Mouse (Mus musculus) c-Kit-positive CD71-positive TER-119-positive erythroid progenitor cells, embryonic 14.5 days (primary cell): ENCODE measurements around the gene E2f1.

Experiments
- DNase-seq: peaks from one replicate; pipeline ENCODE4 v3.0.0-alpha.2; 2013; ENCODE audit warnings: low spot score

Gene E2f1

DNA sequence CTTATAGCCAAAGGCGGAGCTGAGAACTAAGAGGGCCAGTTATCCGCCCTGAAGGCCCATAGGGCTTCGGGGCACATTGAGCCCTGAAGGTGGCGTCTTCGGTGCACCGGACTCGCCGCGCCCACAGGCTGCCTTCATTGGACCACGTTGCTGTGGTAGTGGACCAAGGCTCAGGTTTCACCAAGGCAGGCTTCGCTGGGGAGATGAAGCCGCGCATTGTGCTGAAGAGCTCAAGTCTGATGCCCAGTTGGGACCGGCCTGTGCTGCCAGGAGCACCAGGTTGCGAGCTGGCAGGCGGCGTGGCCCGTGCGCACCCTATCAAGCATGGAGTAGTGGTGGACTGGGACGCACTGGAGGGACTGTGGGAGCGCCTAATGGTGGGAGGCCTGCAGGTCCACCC lies 17.8 kb downstream of the E2f1 start:
- DNase-seq: no peak

DNA sequence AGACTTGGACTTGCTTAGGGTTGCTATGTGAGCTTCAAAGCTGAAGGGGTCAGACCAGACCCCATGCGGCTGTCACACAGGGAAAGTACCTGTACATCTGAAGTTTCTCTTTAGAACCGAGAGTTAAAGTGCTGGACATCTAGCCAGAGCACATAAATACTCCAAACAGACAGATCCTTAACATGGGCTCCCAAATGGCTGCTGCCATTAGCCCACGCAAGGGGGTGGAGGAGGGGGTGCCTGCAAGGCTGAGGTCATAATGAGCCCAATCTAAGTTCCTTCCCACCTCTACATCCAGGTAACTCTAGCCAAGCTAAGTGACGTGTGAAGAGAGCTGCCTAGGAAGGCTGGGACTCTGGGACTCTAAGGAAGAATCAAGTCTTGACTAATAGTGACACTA lies 18.2 kb downstream of the E2f1 start, which contains the start of gene Actl10:
Gene Actl10 (plus strand): TSS at position 301 of the 400 bp plus-strand sequence.
- DNase-seq: no peak

GRCm38 (mm10) chr2:154550937-154551336 lies 18.8 kb downstream of the E2f1 start:
- no peak for DNase-seq

GRCm38 (mm10) chr2:154549886-154550189 lies 19.9 kb downstream of the E2f1 start:
- DNase-seq: no peak

DNA sequence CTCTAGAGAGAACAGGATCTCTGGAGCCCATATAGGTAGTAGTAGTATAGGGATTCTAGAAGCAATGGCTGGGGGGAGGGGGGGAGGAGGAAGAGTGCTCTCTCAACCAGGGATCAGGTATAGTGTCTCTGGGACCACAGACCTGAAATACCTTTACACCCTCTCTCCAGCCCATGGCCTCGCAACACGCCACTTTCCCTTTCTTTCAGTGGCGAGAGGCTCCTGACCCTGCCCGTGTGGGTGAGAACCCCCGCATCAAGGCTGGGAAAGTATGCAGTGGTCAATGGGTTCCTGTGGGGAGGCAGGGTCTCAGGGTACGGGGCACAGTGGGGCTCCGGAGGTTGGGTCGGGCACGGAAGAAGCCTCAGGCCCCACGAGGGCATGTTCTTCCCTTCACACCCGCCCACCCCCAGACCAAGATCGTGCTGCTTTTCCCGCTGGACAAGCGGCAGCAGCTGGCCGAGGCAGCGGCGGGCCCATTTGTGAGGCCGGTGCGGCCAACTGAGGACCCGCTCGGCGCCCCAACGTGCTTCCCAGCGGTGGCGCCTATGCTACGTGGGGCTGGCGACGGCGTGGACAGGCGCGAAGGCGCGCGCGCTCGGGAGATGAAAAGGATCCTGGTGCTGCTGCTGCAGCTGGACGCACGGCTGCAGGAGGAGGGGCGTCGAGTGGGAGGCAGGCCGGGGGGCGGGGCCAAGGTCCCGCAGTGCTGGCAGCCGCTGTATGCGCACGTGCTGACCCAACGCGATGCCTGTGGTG lies 20.4 kb downstream of the E2f1 start:
- DNase-seq: no peak

DNA sequence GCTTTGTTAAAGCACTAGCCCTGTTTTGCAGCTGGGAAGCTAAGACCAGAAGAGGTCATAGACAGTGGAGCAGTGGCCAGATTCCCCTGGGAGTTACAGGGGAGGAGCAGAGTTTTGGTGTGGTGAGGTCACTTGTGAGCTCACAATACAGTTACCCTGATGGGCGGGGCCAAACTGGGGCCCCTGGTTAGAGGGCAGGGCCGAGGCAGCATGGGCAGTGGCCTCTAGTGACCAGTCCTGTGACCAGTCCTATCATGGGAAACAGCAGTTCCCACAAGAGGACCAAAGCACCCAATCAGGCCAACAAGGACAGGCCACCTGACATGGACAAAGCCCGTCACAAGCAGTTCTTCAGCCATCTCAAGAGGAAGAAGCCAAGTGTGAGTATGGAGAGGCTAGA lies 21.0 kb downstream of the E2f1 start:
- no peak for DNase-seq

DNA sequence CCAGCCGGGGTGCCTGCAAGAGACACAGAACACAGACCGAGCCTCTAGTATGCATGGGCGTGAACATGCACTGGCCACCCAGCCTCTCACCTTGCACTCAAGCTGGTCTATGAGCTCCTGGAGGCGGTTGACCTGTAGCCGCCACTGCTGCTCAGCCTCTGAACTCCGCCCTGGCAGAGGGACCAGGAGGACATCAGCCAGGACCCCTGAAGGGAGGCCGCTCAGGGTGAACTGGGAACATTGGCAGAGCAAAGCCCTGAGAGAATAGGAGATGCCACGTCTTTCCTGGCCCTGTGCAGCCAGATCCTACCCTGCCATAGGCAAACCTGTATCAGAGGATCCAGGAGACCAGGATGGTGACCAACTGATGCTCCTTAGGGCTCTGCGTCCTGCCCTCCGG lies 23.0 kb downstream of the E2f1 start, which contains the start of gene 1700003F12Rik:
Gene 1700003F12Rik (plus strand): TSS at position 375 of the 400 bp plus-strand sequence.
- DNase-seq: no peak

GRCm38 (mm10) chr2:154543567-154544347 lies 25.9 kb downstream of the E2f1 start:
- no peak for DNase-seq

- no peak for DNase-seq
Measured at GRCm38 (mm10) chr2:154541630-154542029, 28.1 kb downstream of the E2f1 start.

DNA sequence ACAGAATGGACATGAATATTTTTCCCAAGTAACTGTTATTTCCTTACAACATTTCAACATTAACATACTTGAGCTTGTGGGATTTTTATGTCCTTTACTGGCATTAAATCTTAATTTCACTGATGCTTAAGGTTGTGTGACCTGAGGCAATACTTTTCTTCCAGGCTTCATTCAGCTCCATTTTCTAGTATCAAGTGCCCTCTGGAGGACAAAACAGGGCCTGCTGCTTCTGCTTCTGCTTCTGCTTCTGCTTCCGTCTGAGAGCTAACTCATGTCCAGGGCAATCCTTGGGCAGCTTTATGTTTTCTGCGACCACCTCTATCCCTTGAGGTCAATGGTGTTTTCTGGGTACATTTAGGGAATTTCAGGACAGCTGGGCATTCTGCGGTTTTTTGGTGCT lies 30.0 kb downstream of the E2f1 start:
- no peak for DNase-seq

GRCm38 (mm10) chr2:154538710-154539109 lies 31.0 kb downstream of the E2f1 start:
- DNase-seq: no peak

DNA sequence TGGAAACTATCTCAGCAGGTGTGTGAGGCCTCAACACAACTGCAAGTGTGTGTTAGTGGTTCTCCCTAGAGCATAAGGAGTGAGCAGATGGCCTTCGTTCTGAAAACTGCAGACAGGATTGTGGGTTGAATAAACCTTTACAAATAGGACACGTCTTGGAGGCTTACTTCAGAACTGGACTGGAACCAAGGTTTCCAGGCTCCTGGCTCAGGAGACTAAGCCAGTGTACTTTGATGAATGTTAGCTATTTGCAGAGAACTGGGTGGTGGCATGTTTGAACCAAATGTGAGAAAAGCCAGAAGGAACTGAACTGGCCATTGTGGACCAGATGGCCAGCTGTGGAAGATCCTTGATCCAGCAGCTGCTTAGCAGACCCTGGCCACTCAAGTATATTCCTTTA lies 31.4 kb downstream of the E2f1 start:
- no peak for DNase-seq

DNA sequence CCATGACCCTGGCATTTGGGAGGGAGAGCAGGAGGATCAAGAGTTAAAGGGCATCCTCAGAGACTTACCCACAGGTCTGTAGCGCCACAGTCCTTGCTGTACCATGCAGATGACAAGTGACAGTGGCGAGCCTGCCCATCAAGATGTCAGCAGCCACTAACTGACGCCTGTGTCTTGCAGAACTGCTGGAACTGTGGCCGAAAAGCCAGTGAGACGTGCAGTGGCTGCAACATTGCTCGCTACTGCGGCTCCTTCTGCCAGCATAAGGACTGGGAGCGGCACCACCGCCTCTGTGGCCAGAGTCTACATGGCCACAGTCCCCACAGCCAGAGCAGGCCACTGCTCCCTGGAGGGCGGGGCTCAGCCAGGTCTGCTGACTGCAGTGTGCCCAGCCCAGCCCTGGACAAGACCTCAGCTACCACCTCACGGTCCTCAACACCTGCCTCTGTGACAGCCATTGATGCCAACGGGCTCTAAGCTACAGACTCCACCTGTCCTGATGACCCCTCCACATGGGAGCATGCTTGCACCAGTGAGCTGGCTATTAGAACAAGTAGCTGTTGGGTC lies 34.9 kb downstream of the E2f1 start:
- DNase-seq: no peak

DNA sequence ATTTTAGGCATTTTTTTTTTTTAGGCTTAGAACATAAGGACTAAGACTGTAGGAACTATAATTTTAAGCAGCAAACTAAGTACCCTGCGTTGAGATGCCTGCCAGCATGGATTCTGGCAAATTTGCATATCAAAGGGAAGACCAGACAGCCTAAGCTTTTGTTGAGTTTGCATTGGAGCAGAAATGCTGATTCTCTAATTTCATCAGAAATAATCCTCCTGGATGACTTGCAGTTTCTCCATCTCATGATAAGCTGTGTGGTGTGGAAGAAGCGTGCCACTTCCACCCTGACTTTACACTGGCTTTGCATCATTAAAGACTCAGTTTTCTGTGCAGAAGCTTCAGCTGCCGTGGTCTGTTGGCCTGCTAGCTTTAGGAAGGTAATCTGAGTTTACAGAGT lies 36.8 kb downstream of the E2f1 start:
- DNase-seq: no peak

DNA sequence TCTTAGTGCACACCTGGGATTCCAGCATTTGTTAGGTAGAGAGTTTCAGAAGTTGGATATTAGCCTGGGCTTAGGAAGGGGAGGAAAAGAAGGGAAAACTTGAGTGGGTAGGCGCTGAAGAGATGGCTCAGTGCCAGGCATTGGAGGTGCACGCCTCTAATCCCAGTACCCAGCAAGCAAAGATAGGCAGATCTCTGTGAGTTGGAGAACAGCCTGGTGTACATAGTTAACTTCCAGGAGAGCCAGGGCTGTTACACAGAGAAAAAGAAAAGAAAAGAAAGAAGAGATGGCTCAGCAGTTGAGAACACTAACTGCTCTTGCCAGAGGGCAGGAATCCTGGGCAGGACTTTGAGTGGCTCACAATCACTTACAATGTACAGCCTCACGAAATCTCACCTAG lies 43.2 kb downstream of the E2f1 start:
- no peak for DNase-seq

DNA sequence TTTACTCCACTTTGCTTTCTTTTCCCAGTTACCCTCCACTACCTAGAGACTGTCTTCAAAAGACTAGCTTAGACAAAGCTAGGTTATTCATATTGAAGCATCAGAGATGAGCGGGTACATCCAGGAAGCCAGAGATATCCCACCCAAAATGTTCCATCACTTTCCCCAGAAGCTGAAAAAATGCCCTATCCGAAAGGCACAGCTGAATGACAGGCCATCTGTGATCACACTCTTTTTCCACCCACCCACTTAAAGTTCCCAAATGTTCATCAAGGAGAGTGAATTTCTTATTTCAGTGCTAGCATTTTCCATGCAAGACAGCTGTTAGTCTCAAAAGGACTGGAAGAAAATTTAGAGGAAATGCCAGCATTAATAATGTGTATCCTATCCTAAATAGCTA lies 44.4 kb downstream of the E2f1 start:
- DNase-seq: no peak

GRCm38 (mm10) chr2:154522334-154522733 lies 47.4 kb downstream of the E2f1 start:
- no peak for DNase-seq

GRCm38 (mm10) chr2:154521449-154521848 lies 48.2 kb downstream of the E2f1 start:
- DNase-seq: no peak

- no peak for DNase-seq
Measured at GRCm38 (mm10) chr2:154517424-154517823, 52.3 kb downstream of the E2f1 start.

DNA sequence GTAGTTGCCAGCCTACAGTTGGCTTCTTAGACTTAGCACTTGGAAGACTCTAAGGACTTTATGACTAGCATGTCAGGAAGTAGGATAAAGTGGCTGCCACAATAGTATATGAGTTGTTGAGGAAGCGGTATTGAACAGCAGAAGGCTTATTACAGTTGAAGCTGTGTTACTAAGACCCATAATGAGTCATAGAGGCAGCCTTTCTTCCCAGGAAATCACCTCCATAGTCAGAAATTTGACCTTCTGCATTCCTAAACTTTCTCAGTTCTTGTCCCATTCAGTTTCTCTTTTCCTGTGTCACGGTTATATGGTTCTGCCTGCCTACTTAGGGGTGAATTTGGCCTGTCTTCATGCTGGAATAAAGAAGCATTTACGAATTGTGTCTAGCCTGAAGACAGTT lies 52.7 kb downstream of the E2f1 start:
- no peak for DNase-seq

- DNase-seq: no peak
Measured at GRCm38 (mm10) chr2:154510141-154510540, 59.6 kb downstream of the E2f1 start.
